Mouse (Mus musculus) gastrocnemius, adult 2 months (tissue): ENCODE measurements around the gene Trim63. TPM values are rescaled to one million over a fixed set of nuclear protein-coding genes. Genes with fewer than 3 reads are reported as not detected.
"Not testable (repeated sequence)": the region's sequence is repeated elsewhere in the genome, so short reads cannot be mapped to it uniquely, and the experiment has no call there.

Experiments used
- DNase-seq: peaks from one replicate; pipeline ENCODE4 v3.0.0; 2022
- H3K27ac ChIP-seq: fragments of 200-600 bp; 2 replicates; pipeline ENCODE4 v1.8.1; 2022; ENCODE audit warnings: mild to moderate bottlenecking
- H3K4me3 ChIP-seq: fragments of 200-600 bp; 2 replicates; pipeline ENCODE4 v1.8.1; 2022; ENCODE audit warnings: mild to moderate bottlenecking, moderate library complexity
- CTCF ChIP-seq: fragments of 200-600 bp; IDR thresholded peaks from 2 replicates; pipeline ENCODE4 v1.8.1; 2022; ENCODE audit warnings: antibody characterized with exemption, mild to moderate bottlenecking, moderate library complexity
- intact Hi-C: fragments of 180-260 bp; cut with DNase I; formaldehyde crosslinking; loops from one replicate; pipeline ENCODE4 v1.15.1; 2025
- long read RNA-seq, 2 experiments: library from polyadenylated mRNA; stranded (forward); transcript quantifications; one replicate each; pipeline ENCODE4 v2.0.0; 2021
- total RNA-seq, 2 experiments: library from RNA; stranded (reverse); gene quantifications; 2 replicates each; pipeline ENCODE4 v1.2.3; 2021

Gene Trim63
- total RNA-seq: 100 to 1,000 TPM; 250 to 325 TPM
- long read RNA-seq, experiment 1, transcript Trim63-202 (9 exons, 1,886 nt): major isoform, 251 of 299 reads
- long read RNA-seq, experiment 1, partial matches to known transcripts: 8 of 299 reads
- long read RNA-seq, experiment 1, other reads (novel, unspliced or antisense): 40 of 299 reads
- long read RNA-seq, experiment 2, transcript Trim63-202 (9 exons, 1,886 nt): major isoform, 211 of 259 reads
- long read RNA-seq, experiment 2, partial matches to known transcripts: 31 of 259 reads
- long read RNA-seq, experiment 2, other reads (novel, unspliced or antisense): 16 of 259 reads

GRCm38 (mm10) chr4:134314876-134315275 is at the start of gene Trim63:
TSS of gene Trim63 (plus strand) at chr4:134315120.
- no peak for TF ChIP-seq CTCF
- Histone ChIP-seq H3K27ac (peak within 1 kb of the TSS; percentile 97), H3K4me3 (peak within 1 kb of the TSS; percentile 88)
- intact Hi-C loops: loop anchor here (2.0 kb wide), 1 partner anchor 42 kb away; no protein-coding TSS in a partner anchor
- peak; percentile 90 for DNase-seq

- Histone ChIP-seq H3K27ac (peak overlapping the region; percentile 43; the same call in 1 of the 2 replicates), H3K4me3 (no peak overlapping the region)
- intact Hi-C loops: loop anchor here (10.0 kb wide), 1 partner anchor 209 kb away; no protein-coding TSS in a partner anchor
- TF ChIP-seq CTCF: no peak
- no peak for DNase-seq
Measured at GRCm38 (mm10) chr4:134265860-134266585, 48.9 kb upstream of the Trim63 start.

- TF ChIP-seq CTCF: peak; percentile 45
- intact Hi-C loops: loop anchor here (10.0 kb wide), 1 partner anchor 207 kb away; no protein-coding TSS in a partner anchor
- Histone ChIP-seq H3K4me3 (no peak overlapping the region), H3K27ac (no peak overlapping the region)
- DNase-seq: no peak
Measured at GRCm38 (mm10) chr4:134268102-134268655, 46.7 kb upstream of the Trim63 start.

GRCm38 (mm10) chr4:134269622-134270021 is 45.3 kb upstream of the Trim63 start:
- peak; percentile 60 for TF ChIP-seq CTCF
- intact Hi-C loops: loop anchor here (10.0 kb wide), 1 partner anchor 205 kb away; no protein-coding TSS in a partner anchor
- DNase-seq, H3K4me3 ChIP-seq, H3K27ac ChIP-seq: not testable (repeated sequence)

GRCm38 (mm10) chr4:134271979-134272378 is 42.9 kb upstream of the Trim63 start:
- Histone ChIP-seq H3K27ac (no peak overlapping the region), H3K4me3 (no peak overlapping the region)
- no peak for TF ChIP-seq CTCF
- DNase-seq: no peak
- intact Hi-C loops: no loop called here

- Histone ChIP-seq H3K4me3 (peak overlapping the region; percentile 41; the same call in 1 of the 2 replicates), H3K27ac (no peak overlapping the region)
- no peak for DNase-seq
- intact Hi-C loops: no loop called here
- no peak for TF ChIP-seq CTCF
Measured at GRCm38 (mm10) chr4:134272731-134273416, 42.0 kb upstream of the Trim63 start.

GRCm38 (mm10) chr4:134273417-134274345 is 41.2 kb upstream of the Trim63 start:
- Histone ChIP-seq H3K4me3 (peak overlapping the region; percentile 41; the same call in 1 of the 2 replicates), H3K27ac (no peak overlapping the region)
- no peak for TF ChIP-seq CTCF
- intact Hi-C loops: no loop called here
- no peak for DNase-seq

GRCm38 (mm10) chr4:134284942-134285341 is 30.0 kb upstream of the Trim63 start:
- Histone ChIP-seq H3K4me3 (no peak overlapping the region), H3K27ac (no peak overlapping the region)
- DNase-seq: no peak
- no peak for TF ChIP-seq CTCF
- intact Hi-C loops: no loop called here

GRCm38 (mm10) chr4:134286226-134287167 is 28.4 kb upstream of the Trim63 start:
- Histone ChIP-seq H3K4me3 (peak overlapping the region; percentile 99), H3K27ac (peak overlapping the region; percentile 94)
- TF ChIP-seq CTCF: no peak
- DNase-seq: no peak
- intact Hi-C loops: no loop called here

- Histone ChIP-seq H3K4me3 (peak overlapping the region; percentile 99), H3K27ac (peak overlapping the region; percentile 94)
- peak; percentile 60 for TF ChIP-seq CTCF
- DNase-seq: peak; percentile 98
- intact Hi-C loops: no loop called here
Measured at GRCm38 (mm10) chr4:134287168-134287564, 27.8 kb upstream of the Trim63 start.
